Mouse (Mus musculus): ENCODE data around the gene Sugct. TPM values are rescaled to one million over a fixed set of nuclear protein-coding genes. Genes with fewer than 3 reads are reported as not detected.

Gene Sugct
- polyA plus RNA-seq, 1 experiment: not detected

DNA sequence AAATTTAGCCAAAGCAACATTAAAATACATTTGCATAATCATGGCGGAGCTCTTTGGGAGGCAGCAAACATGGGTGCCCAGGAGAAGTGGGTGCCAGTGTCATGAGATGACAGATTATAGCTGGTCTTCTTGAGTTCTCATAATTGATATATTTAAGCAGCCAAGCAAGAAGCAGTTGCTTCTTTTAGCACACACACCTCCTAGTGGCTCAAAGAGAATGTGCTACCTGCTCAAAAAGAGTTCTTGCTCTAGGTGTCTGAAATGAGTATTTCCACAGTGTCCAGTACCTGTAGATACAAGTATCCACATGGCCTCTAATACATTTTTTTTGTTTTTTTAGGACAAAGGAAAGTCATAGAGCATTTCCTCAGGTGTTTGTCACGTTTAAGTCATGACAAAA lies 655.6 kb downstream of the Sugct start:
- Histone ChIP-seq H3K4me3 (ENCODE audit: insufficient read depth, low read depth, low read length) (no peak overlapping the region), H3K4me1 (ENCODE audit: control insufficient read depth, insufficient read depth, low read length) (no peaks in the 10 kb centered on the region), H3K27ac (ENCODE audit: insufficient read depth, low read depth, low read length) (no peak overlapping the region)
- TF ChIP-seq CTCF (IDR thresholded peaks at IDR 0.05; ENCODE audit: insufficient read depth, low read depth, low read length) (no peak), POLR2A (IDR thresholded peaks at IDR 0.05; ENCODE audit: insufficient read depth, low read depth, low read length) (no peak)
- WGBS: 83% methylated on average over 2 of the region's 2 CpGs

- Histone ChIP-seq H3K27ac (ENCODE audit: insufficient read depth, low read depth, low read length) (no peak overlapping the region), H3K4me3 (ENCODE audit: insufficient read depth, low read depth, low read length) (no peak overlapping the region), H3K4me1 (ENCODE audit: control insufficient read depth, insufficient read depth, low read length) (no peaks in the 10 kb centered on the region)
- WGBS: 80% methylated on average over 4 of the region's 4 CpGs
- TF ChIP-seq CTCF (IDR thresholded peaks at IDR 0.05; ENCODE audit: insufficient read depth, low read depth, low read length): no peak
- TF ChIP-seq POLR2A (IDR thresholded peaks at IDR 0.05; ENCODE audit: insufficient read depth, low read depth, low read length): no peak
Observed at GRCm38 (mm10) chr13:17038341-17038740, 657.0 kb downstream of the Sugct start.

GRCm38 (mm10) chr13:17037899-17038298 lies 657.5 kb downstream of the Sugct start:
- no peak for TF ChIP-seq POLR2A (IDR thresholded peaks at IDR 0.05; ENCODE audit: insufficient read depth, low read depth, low read length)

DNA sequence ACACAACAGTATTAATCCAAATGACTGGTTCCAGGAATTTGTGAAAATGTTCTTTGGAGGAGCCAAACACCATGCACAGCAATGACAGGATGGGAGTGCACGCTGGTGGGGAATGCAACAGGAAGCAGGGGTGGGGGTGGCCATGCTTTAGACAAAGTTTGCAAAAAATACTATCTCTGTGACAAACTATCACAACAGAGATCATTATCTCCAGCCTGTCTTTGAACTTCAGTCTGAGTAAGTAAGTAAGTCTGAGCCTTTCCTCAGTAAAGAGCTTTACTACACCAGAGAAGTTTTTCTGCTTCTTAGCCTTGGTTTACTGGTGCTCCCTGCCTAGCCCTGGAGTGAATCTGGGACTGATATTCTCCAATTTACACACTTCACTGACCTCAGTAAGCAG lies 664.6 kb downstream of the Sugct start:
- H3K4me1 ChIP-seq (ENCODE audit: control insufficient read depth, insufficient read depth, low read length): no peaks in the 10 kb centered on the region
- no peak overlapping the region for H3K4me3 ChIP-seq (ENCODE audit: insufficient read depth, low read depth, low read length)
- TF ChIP-seq CTCF (IDR thresholded peaks at IDR 0.05; ENCODE audit: insufficient read depth, low read depth, low read length) (no peak), POLR2A (IDR thresholded peaks at IDR 0.05; ENCODE audit: insufficient read depth, low read depth, low read length) (no peak)
- no peak overlapping the region for H3K27ac ChIP-seq (ENCODE audit: insufficient read depth, low read depth, low read length)
- WGBS: 96% methylated on average over 1 of the region's 1 CpGs

More at GRCm38 (mm10) chr13:17037899-17038298, 657.5 kb downstream of the Sugct start:
- no peaks in the 10 kb centered on the region for H3K4me1 ChIP-seq (ENCODE audit: control insufficient read depth, insufficient read depth, low read length)
- no peak overlapping the region for H3K27ac ChIP-seq (ENCODE audit: insufficient read depth, low read depth, low read length)
- H3K4me3 ChIP-seq (ENCODE audit: insufficient read depth, low read depth, low read length): no peak overlapping the region
- WGBS: 89% methylated on average over 3 of the region's 3 CpGs

- H3K4me1 ChIP-seq (ENCODE audit: control insufficient read depth, insufficient read depth, low read length): no peaks in the 10 kb centered on the region
- WGBS: 31% methylated on average over 3 of the region's 3 CpGs
- no peak for TF ChIP-seq POLR2A (IDR thresholded peaks at IDR 0.05; ENCODE audit: insufficient read depth, low read depth, low read length)
- no peak for TF ChIP-seq CTCF (IDR thresholded peaks at IDR 0.05; ENCODE audit: insufficient read depth, low read depth, low read length)
Observed at GRCm38 (mm10) chr13:17028595-17028994, 666.8 kb downstream of the Sugct start.

DNA sequence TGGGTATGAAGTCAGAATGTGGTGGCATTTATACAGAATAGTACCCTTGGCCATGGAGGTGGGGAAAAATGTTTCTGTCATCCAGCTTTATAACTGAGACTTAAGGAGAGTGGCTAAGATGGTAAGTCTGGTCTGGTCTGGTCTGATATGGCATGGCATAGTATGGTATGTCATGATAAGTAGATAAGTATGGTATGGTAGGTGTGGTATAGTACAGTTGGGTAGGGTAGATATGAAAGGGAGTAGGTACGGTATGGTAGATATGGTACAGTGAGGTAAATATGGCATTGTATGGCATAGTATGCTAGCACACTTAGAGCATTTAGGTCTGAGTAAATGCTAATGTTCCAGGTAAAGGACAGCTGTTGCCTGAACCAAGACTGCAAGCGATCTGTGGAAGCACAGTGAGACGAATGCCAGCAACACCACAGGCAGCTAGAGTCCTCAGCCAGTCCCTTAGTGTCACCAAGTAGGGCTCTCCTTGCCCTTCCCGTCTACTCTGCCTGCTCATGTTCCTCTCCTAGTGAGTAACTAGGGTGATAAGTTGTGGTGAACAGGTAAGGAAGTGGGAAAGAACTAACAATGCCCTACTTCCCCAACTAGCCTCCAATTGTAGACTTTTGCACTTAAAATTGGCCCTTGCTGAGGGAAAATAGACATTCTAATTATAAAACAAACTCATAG lies 667.4 kb downstream of the Sugct start:
- 94% methylated on average over 4 of the region's 4 CpGs for WGBS
- Histone ChIP-seq H3K4me3 (ENCODE audit: insufficient read depth, low read depth, low read length) (no peak overlapping the region), H3K27ac (ENCODE audit: insufficient read depth, low read depth, low read length) (no peak overlapping the region), H3K4me1 (ENCODE audit: control insufficient read depth, insufficient read depth, low read length) (no peaks in the 10 kb centered on the region)
- TF ChIP-seq CTCF (IDR thresholded peaks at IDR 0.05; ENCODE audit: insufficient read depth, low read depth, low read length): no peak
- no peak for TF ChIP-seq POLR2A (IDR thresholded peaks at IDR 0.05; ENCODE audit: insufficient read depth, low read depth, low read length)

More at GRCm38 (mm10) chr13:17028595-17028994, 666.8 kb downstream of the Sugct start:
- no peak overlapping the region for H3K27ac ChIP-seq (ENCODE audit: insufficient read depth, low read depth, low read length)
- no peak overlapping the region for H3K4me3 ChIP-seq (ENCODE audit: insufficient read depth, low read depth, low read length)

GRCm38 (mm10) chr13:17027001-17027400 lies 668.4 kb downstream of the Sugct start:
- Histone ChIP-seq H3K4me1 (ENCODE audit: control insufficient read depth, insufficient read depth, low read length) (no peaks in the 10 kb centered on the region), H3K4me3 (ENCODE audit: insufficient read depth, low read depth, low read length) (no peak overlapping the region), H3K27ac (ENCODE audit: insufficient read depth, low read depth, low read length) (no peak overlapping the region)
- TF ChIP-seq POLR2A (IDR thresholded peaks at IDR 0.05; ENCODE audit: insufficient read depth, low read depth, low read length) (no peak), CTCF (IDR thresholded peaks at IDR 0.05; ENCODE audit: insufficient read depth, low read depth, low read length) (no peak)
- 77% methylated on average over 2 of the region's 2 CpGs for WGBS

DNA sequence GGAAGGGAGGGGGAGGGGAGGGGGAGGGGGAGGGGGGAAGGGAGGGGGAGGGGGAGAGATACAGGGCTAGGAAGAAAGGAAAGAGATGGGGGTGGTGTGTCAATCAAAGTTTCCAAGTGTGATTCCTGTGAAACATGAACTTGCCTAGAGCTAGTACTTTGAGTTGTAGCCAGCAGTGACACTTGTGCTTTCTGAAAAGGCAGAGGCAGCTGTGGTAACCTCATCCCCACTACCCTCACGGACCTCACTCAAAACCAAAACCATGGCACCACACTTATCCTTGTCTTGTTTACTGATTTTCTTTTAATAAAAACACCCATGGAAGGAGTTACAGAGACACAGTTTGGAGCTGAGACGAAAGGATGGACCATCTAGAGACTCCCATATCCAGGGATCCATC lies 698.9 kb downstream of the Sugct start:
- WGBS: 93% methylated on average over 2 of the region's 2 CpGs
- TF ChIP-seq CTCF (IDR thresholded peaks at IDR 0.05; ENCODE audit: insufficient read depth, low read depth, low read length) (no peak), POLR2A (IDR thresholded peaks at IDR 0.05; ENCODE audit: insufficient read depth, low read depth, low read length) (no peak)
- Histone ChIP-seq H3K4me3 (ENCODE audit: insufficient read depth, low read depth, low read length) (no peak overlapping the region), H3K27ac (ENCODE audit: insufficient read depth, low read depth, low read length) (no peak overlapping the region), H3K4me1 (ENCODE audit: control insufficient read depth, insufficient read depth, low read length) (no peaks in the 10 kb centered on the region)

DNA sequence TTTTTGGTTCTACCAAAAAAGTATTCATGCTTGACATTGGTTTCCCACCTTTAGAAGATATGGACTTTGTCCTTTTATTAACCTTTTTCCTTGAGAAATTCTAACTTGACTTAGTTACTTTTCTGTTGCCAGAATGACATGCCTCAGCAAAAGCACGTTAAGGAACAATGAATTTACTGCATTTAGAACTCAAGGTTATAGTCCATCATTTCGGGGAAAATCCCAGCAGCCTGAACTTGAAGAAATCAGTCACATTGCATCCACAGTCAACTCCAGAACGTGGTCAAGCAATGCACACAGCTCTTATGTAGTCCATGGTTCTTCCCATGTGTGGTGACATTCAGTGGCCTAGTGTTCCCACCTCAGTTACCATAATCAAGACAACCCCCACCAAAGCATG lies 700.0 kb downstream of the Sugct start:
- Histone ChIP-seq H3K27ac (ENCODE audit: insufficient read depth, low read depth, low read length) (no peak overlapping the region), H3K4me3 (ENCODE audit: insufficient read depth, low read depth, low read length) (no peak overlapping the region), H3K4me1 (ENCODE audit: control insufficient read depth, insufficient read depth, low read length) (no peaks in the 10 kb centered on the region)
- WGBS: 88% methylated on average over 3 of the region's 3 CpGs
- TF ChIP-seq CTCF (IDR thresholded peaks at IDR 0.05; ENCODE audit: insufficient read depth, low read depth, low read length): no peak
- TF ChIP-seq POLR2A (IDR thresholded peaks at IDR 0.05; ENCODE audit: insufficient read depth, low read depth, low read length): no peak
